Mouse (Mus musculus) MEL (cell line): ENCODE measurements at regions not wholly inside any gene's neighbourhood (a gene's known extent, or its start where the extent isn't known, plus 50 kb on each side); places are given as distances from the start of the nearest gene placed in this dataset.

Experiments used
- DNase-seq: peaks from one replicate; pipeline ENCODE4 v3.0.0; 2011; ENCODE audit warnings: low read depth, low spot score
- H3K27ac ChIP-seq: 2 replicates; pipeline ENCODE4 v1.5.1; 2012; ENCODE audit warnings: low read depth, mild to moderate bottlenecking, control low read depth, low read length, moderate library complexity; ENCODE audit not compliant: control insufficient read depth
- H3K27me3 ChIP-seq, 2 experiments: fragments of 150-350 bp in 1 of 2; sonication (generic) in 1 of 2; 2 replicates each; pipeline ENCODE4 v1.6.1; 2012; ENCODE audit warnings: low read length in 2 of 2, mild to moderate bottlenecking in 2 of 2, improper control_type of control experiment in 1 of 2, moderate library complexity in 1 of 2; ENCODE audit not compliant: insufficient read depth in 2 of 2, control insufficient read depth in 1 of 2
- H3K36me3 ChIP-seq, 2 experiments: 2 replicates each; pipeline ENCODE4 v1.6.1; 2012 to 2014; ENCODE audit warnings: low read length in 2 of 2, improper control_type of control experiment in 1 of 2, inconsistent platforms in 1 of 2, mild to moderate bottlenecking in 1 of 2; ENCODE audit not compliant: insufficient read depth in 2 of 2, control insufficient read depth in 1 of 2
- H3K4me1 ChIP-seq, 2 experiments: fragments of 150-350 bp in 1 of 2; sonication (generic) in 1 of 2; 2 replicates each; pipeline ENCODE4 v1.6.1; 2012; ENCODE audit warnings: low read length in 2 of 2, improper control_type of control experiment in 1 of 2, mild to moderate bottlenecking in 1 of 2; ENCODE audit not compliant: insufficient read depth in 2 of 2, control insufficient read depth in 1 of 2
- H3K4me3 ChIP-seq, 2 experiments: fragments of 150-350 bp in 1 of 2; sonication (generic) in 1 of 2; 2 replicates each; pipeline ENCODE4 v1.5.1; 2012; ENCODE audit warnings: low read depth in 2 of 2, low read length in 2 of 2, mild to moderate bottlenecking in 2 of 2, moderate library complexity in 2 of 2, control low read depth in 1 of 2, improper control_type of control experiment in 1 of 2; ENCODE audit not compliant: control insufficient read depth in 1 of 2, insufficient read depth in 1 of 2
- H3K79me2 ChIP-seq: 2 replicates; pipeline ENCODE4 v1.6.1; 2012; ENCODE audit warnings: mild to moderate bottlenecking, low read length, moderate library complexity; ENCODE audit not compliant: control insufficient read depth, poor library complexity, insufficient read depth
- H3K9ac ChIP-seq: 2 replicates; pipeline ENCODE4 v1.6.1; 2012; ENCODE audit warnings: low read depth, mild to moderate bottlenecking, control low read depth, low read length, moderate library complexity; ENCODE audit not compliant: control insufficient read depth, poor library complexity, severe bottlenecking
- H3K9me3 ChIP-seq: fragments of 150-350 bp; sonication (generic); replicated peaks from 2 replicates; pipeline ENCODE4 v1.6.1; 2012; ENCODE audit warnings: mild to moderate bottlenecking, low read length, improper control_type of control experiment, moderate library complexity; ENCODE audit not compliant: insufficient read depth
- CHD1 ChIP-seq: IDR thresholded peaks from 2 replicates; pipeline ENCODE4 v1.6.1; 2012; ENCODE audit warnings: low read depth, mild to moderate bottlenecking, inconsistent platforms, low read length, improper control_type of control experiment
- EP300 ChIP-seq, 2 experiments: IDR thresholded peaks; 2 replicates each; pipeline ENCODE4 v1.6.1; 2011; ENCODE audit warnings: improper control_type of control experiment in 2 of 2, low read length in 2 of 2, low read depth in 1 of 2, mild to moderate bottlenecking in 1 of 2
- ETS1 ChIP-seq: IDR thresholded peaks from 2 replicates; pipeline ENCODE4 v1.6.1; 2012; ENCODE audit warnings: low read depth, mild to moderate bottlenecking, inconsistent platforms, low read length, improper control_type of control experiment, moderate library complexity
- GABPA ChIP-seq: IDR thresholded peaks from 2 replicates; pipeline ENCODE4 v1.6.1; 2012; ENCODE audit warnings: low read depth, mild to moderate bottlenecking, inconsistent platforms, low read length, improper control_type of control experiment, moderate library complexity
- GATA1 ChIP-seq: IDR thresholded peaks from 2 replicates; pipeline ENCODE4 v1.6.1; 2011; ENCODE audit warnings: low read depth, low read length, improper control_type of control experiment
- HCFC1 ChIP-seq: IDR thresholded peaks from 2 replicates; pipeline ENCODE4 v1.6.1; 2012; ENCODE audit warnings: low read depth, mild to moderate bottlenecking, inconsistent platforms, low read length, improper control_type of control experiment, moderate library complexity
- JUND ChIP-seq: IDR thresholded peaks from 2 replicates; pipeline ENCODE4 v1.6.1; 2011; ENCODE audit warnings: low read depth, mild to moderate bottlenecking, improper control_type of control experiment, low read length
- MAX ChIP-seq: IDR thresholded peaks from 2 replicates; pipeline ENCODE4 v1.6.1; 2011; ENCODE audit warnings: low read length, improper control_type of control experiment
- MAZ ChIP-seq: IDR thresholded peaks from 2 replicates; pipeline ENCODE4 v1.6.1; 2012; ENCODE audit warnings: low read depth, mild to moderate bottlenecking, inconsistent platforms, low read length, improper control_type of control experiment
- MXI1 ChIP-seq: IDR thresholded peaks from 2 replicates; pipeline ENCODE4 v1.6.1; 2011; ENCODE audit warnings: mild to moderate bottlenecking, low read depth, low read length, improper control_type of control experiment
- MYB ChIP-seq: IDR thresholded peaks from 2 replicates; pipeline ENCODE4 v1.6.1; 2011; ENCODE audit warnings: mild to moderate bottlenecking, low read depth, low read length, improper control_type of control experiment
- MYC ChIP-seq: IDR thresholded peaks from 2 replicates; pipeline ENCODE4 v1.6.1; 2011; ENCODE audit warnings: low read depth, mild to moderate bottlenecking, low read length, improper control_type of control experiment, moderate library complexity
- NELFE ChIP-seq: IDR thresholded peaks from 2 replicates; pipeline ENCODE4 v1.6.1; 2011; ENCODE audit warnings: low read depth, low read length, improper control_type of control experiment
- POLR2A ChIP-seq, 2 experiments: IDR thresholded peaks; 2 replicates each; pipeline ENCODE4 v1.6.1; 2011 to 2012; ENCODE audit warnings: low read length in 2 of 2, mild to moderate bottlenecking in 2 of 2, control low read depth in 1 of 2, improper control_type of control experiment in 1 of 2, low read depth in 1 of 2, moderate library complexity in 1 of 2; ENCODE audit not compliant: control insufficient read depth in 1 of 2, insufficient read depth in 1 of 2, poor library complexity in 1 of 2
- POLR2AphosphoS2 ChIP-seq: IDR thresholded peaks from 2 replicates; pipeline ENCODE4 v1.6.1; 2011; ENCODE audit warnings: low read length, improper control_type of control experiment
- POLR2AphosphoS5 ChIP-seq: IDR thresholded peaks from 2 replicates; pipeline ENCODE4 v1.6.1; 2012; ENCODE audit warnings: low read depth, borderline replicate concordance, mild to moderate bottlenecking, inconsistent platforms, low read length, moderate library complexity, mixed read lengths
- RCOR1 ChIP-seq: IDR thresholded peaks from 2 replicates; pipeline ENCODE4 v1.6.1; 2012; ENCODE audit warnings: low read depth, mild to moderate bottlenecking, inconsistent platforms, low read length, improper control_type of control experiment
- SIN3A ChIP-seq: IDR thresholded peaks from 2 replicates; pipeline ENCODE4 v1.6.1; 2012; ENCODE audit warnings: low read length, improper control_type of control experiment, inconsistent platforms
- SMC3 ChIP-seq: IDR thresholded peaks from 2 replicates; pipeline ENCODE4 v1.6.1; 2011; ENCODE audit warnings: low read depth, low read length, improper control_type of control experiment
- TAL1 ChIP-seq: IDR thresholded peaks from 2 replicates; pipeline ENCODE4 v1.6.1; 2012; ENCODE audit warnings: mild to moderate bottlenecking, inconsistent platforms, low read length, moderate library complexity, mixed read lengths
- TCF12 ChIP-seq: IDR thresholded peaks from 2 replicates; pipeline ENCODE4 v1.6.1; 2014; ENCODE audit warnings: low read depth, mild to moderate bottlenecking, inconsistent platforms, low read length, improper control_type of control experiment, moderate library complexity
- USF1 ChIP-seq: IDR thresholded peaks from 2 replicates; pipeline ENCODE4 v1.6.1; 2014; ENCODE audit warnings: low read depth, mild to moderate bottlenecking, inconsistent platforms, low read length, improper control_type of control experiment, moderate library complexity
- ZC3H11A ChIP-seq: IDR thresholded peaks from 2 replicates; pipeline ENCODE4 v1.6.1; 2012; ENCODE audit warnings: low read depth, mild to moderate bottlenecking, inconsistent platforms, low read length, improper control_type of control experiment
- ZMIZ1 ChIP-seq: IDR thresholded peaks from 2 replicates; pipeline ENCODE4 v1.6.1; 2012; ENCODE audit warnings: low read depth, mild to moderate bottlenecking, inconsistent platforms, low read length, improper control_type of control experiment, moderate library complexity
- ZNF384 ChIP-seq: IDR thresholded peaks from 2 replicates; pipeline ENCODE4 v1.6.1; 2012; ENCODE audit warnings: low read depth, mild to moderate bottlenecking, inconsistent platforms, low read length, improper control_type of control experiment

GRCm38 (mm10) chr14:87637131-87637530, 220.7 kb downstream of the Tdrd3 start:
- Histone ChIP-seq H3K4me3 (no peak overlapping the region), H3K27me3 (no peaks in the 10 kb centered on the region), H3K9ac (no peak overlapping the region), H3K27ac (no peak overlapping the region), H3K4me1 (no peaks in the 10 kb centered on the region), H3K9me3 (no peaks in the 10 kb centered on the region), H3K36me3 (no peaks in the 10 kb centered on the region), H3K79me2 (no peaks in the 10 kb centered on the region)
- DNase-seq: no peak
- TF ChIP-seq HCFC1: no peak
- TF ChIP-seq POLR2AphosphoS2: no peak
- no peak for TF ChIP-seq EP300 (IDR thresholded peaks at IDR 0.05; ENCODE audit: low read depth in 1 of 2, low read length in 2 of 2)
- no peak for TF ChIP-seq POLR2AphosphoS5
- TF ChIP-seq MYB: no peak
- no peak for TF ChIP-seq MAZ
- TF ChIP-seq USF1: no peak
- TF ChIP-seq ETS1: no peak
- TF ChIP-seq CHD1: no peak
- TF ChIP-seq MXI1: no peak
- TF ChIP-seq RCOR1: no peak
- TF ChIP-seq SMC3: no peak
- TF ChIP-seq JUND: no peak
- no peak for TF ChIP-seq ZMIZ1
- TF ChIP-seq NELFE: no peak
- no peak for TF ChIP-seq POLR2A (IDR thresholded peaks at IDR 0.05; ENCODE audit: control insufficient read depth in 1 of 2, insufficient read depth in 1 of 2, low read depth in 1 of 2, low read length in 2 of 2, poor library complexity in 1 of 2)
- TF ChIP-seq GABPA: no peak

GRCm38 (mm10) chr14:87667910-87668309, 251.5 kb downstream of the Tdrd3 start:
- no peak for TF ChIP-seq EP300 (IDR thresholded peaks at IDR 0.05; ENCODE audit: low read depth in 1 of 2, low read length in 2 of 2)
- TF ChIP-seq MAX: no peak
- TF ChIP-seq TAL1: no peak
- TF ChIP-seq POLR2A (IDR thresholded peaks at IDR 0.05; ENCODE audit: control insufficient read depth in 1 of 2, insufficient read depth in 1 of 2, low read depth in 1 of 2, low read length in 2 of 2, poor library complexity in 1 of 2): no peak
- TF ChIP-seq GATA1: no peak
- TF ChIP-seq MYC: no peak
- TF ChIP-seq MAZ: no peak
- TF ChIP-seq ZNF384: no peak
- TF ChIP-seq SIN3A: no peak
- no peak for TF ChIP-seq POLR2AphosphoS5
- no peak for TF ChIP-seq HCFC1
- no peak for TF ChIP-seq TCF12
- no peak for TF ChIP-seq ZC3H11A
- H3K9me3 ChIP-seq: no peaks in the 10 kb centered on the region
- no peaks in the 10 kb centered on the region for H3K4me1 ChIP-seq
- H3K4me3 ChIP-seq: no peak overlapping the region
- no peaks in the 10 kb centered on the region for H3K79me2 ChIP-seq
- H3K9ac ChIP-seq: no peak overlapping the region
- no peak for DNase-seq
- H3K27ac ChIP-seq: no peak overlapping the region
- no peaks in the 10 kb centered on the region for H3K36me3 ChIP-seq
- no peaks in the 10 kb centered on the region for H3K27me3 ChIP-seq
